Mouse (Mus musculus) effector memory CD4-positive, alpha-beta T cell, adult 5 months (primary cell): ENCODE measurements around the gene Memo1. TPM values are rescaled to one million over a fixed set of nuclear protein-coding genes. Genes with fewer than 3 reads are reported as not detected.

ENCODE experiments used
- polyA plus RNA-seq: library from polyadenylated mRNA; unstranded; fragments of 100-300 nt; shearing (Covaris generic); gene quantifications from one replicate; pipeline ENCODE4 v1.2.1, GENCODE M21; 2017

The Memo1 gene
- polyA plus RNA-seq: 29.7 TPM

DNA sequence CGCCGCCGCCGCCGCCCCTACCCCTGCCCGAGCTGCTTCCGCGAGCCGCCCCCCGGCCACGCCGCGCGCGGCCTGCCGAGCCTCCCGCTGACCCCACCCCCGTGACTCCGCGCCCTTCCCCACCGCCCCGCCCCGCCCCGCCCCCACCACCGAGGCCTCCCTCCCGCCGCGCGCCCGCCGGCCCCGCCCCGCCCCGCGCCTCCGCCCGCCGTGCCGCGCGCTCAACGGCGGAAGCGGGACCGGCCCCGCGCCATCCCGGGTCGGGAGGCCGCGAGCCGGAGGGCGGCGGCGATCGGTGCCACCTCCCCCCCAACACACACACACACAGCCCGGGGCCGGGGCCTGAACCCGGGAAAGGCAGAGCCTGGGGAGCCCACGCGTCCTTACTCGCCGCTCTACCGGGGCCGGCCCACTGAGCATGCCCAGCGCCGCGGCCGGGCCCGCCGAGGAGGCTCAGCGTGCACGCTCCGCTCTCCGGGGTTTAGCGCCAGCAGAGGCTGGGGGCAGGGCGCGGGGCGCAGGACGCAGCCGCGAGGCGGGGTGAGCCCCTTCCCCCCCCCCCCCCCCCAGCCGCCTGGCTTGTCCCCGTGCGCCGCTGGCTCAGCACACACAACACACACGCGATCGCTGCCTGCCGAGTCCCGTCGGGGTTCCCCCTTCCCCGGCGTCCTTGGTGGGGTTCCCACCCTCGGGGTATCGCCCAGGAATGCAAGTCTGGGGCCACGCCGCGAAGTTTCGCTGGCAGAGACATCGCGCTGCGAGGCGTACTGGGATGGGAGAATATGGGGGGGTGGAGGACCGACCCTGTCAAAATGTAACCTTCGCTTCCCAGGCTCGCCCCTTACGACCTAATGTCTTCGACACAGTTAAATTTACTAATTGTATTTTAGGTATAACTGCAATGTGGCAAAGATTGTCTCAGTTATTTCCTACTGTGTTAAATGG lies at the start of gene Memo1:
TSS of gene Memo1 (minus strand) at position 496 of the 945 bp plus-strand sequence.

DNA sequence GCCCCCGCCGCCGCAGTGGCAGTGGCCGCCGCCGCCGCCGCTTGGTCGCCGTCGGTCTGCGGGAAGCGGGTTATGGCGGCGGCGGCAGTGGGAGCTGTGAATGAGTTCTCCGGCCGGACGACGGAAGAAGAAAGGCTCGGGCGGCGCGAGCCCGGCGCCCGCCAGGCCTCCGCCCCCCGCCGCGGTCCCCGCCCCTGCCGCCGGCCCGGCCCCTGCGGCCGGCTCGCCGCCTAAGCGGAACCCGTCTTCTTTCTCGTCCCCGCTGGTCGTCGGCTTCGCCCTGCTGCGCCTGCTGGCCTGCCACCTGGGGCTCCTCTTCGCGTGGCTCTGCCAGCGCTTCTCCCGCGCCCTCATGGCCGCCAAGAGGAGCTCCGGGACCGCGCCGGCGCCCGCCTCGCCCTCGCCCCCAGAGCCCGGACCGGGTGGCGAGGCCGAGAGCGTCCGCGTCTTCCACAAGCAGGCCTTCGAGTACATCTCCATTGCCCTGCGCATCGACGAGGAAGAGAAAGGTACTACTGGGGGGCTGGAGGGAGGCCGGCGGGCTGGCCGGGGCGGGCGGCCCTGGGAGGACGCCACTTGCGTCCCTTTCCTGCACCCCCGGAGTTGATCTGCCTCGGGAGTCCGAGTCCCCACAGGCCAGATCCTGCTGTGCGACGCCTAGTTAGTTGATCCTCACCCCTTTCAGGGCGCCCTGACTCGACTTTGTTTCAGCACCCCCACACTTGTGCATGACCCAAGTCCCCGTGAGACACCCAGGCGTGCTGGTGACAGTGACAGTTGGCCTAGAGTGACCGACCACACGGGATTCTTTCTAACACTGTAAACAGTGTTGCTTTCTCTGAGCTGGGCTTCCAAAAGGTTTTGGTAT lies 43.9 kb upstream of the Memo1 start, which contains the start of gene Spast:
TSS of gene Spast (plus strand) at position 51 of the 868 bp plus-strand sequence.

DNA sequence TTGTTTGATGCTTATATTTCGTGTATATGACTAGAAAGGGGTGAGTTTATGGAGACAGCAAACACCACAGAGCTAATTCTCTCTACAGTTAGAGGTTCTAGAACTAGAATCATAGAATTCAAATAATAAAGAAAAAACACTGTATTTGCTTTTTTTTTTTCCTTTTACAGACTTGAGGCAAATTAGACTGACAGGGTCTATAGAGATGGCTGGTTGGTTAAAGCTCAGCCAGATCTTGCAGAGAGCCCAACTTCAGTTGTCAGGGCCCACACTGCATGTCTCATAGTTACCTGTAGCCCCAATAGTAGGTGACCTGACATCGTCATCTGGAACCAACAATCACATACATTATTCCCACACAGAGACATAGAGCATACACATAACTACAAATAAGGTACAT lies 28.5 kb upstream of the Memo1 start, which contains the start of gene Dpy30:
TSS of gene Dpy30 (minus strand) at position 101 of the 400 bp plus-strand sequence.

Other genes starting within 250 kb of the Memo1 start
- not detected for gene Srd5a2, start 247.6 kb downstream of the Memo1 start, polyA plus RNA-seq
- 51.9 TPM for gene Dpy30, start 28.4 kb upstream of the Memo1 start, polyA plus RNA-seq
- gene Spast, start 43.5 kb upstream of the Memo1 start, polyA plus RNA-seq: 18.9 TPM
- 18.3 TPM for gene Slc30a6, start 100.1 kb upstream of the Memo1 start, polyA plus RNA-seq
- gene Nlrc4, start 163.6 kb upstream of the Memo1 start, polyA plus RNA-seq: 2.5 TPM
- 128 TPM for gene Yipf4, start 194.0 kb upstream of the Memo1 start, polyA plus RNA-seq
- 79.3 TPM for gene Birc6, start 232.8 kb upstream of the Memo1 start, polyA plus RNA-seq